Mouse (Mus musculus): ENCODE measurements around the gene Ropn1.
"Not testable (repeated sequence)": the region's sequence is repeated elsewhere in the genome, so short reads cannot be mapped to it uniquely, and the experiment has no call there.

The Ropn1 gene

DNA sequence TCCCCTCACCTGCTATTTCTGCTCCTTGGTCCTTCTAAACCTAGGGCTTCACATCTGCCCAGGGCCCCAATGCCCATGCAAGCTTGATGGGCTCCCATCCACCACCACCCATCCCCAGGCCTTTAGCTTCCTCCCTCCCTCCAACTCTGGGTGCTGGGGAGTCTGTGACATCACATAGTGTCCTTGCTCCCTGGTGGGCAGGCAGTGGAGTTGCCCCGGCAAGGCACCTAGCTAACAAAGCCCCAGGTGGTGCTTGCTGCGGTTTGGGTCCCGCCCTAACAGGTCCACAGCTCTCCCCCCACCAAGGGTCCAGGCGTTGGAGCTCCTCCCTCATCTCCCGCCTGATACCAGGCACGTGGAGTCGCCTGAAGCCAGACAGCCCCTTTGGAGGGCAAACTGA, at the start of gene Ropn1:
TSS of gene Ropn1 (plus strand) at position 301 of the 400 bp plus-strand sequence.
- no peak for DNase-seq

- no peak for DNase-seq
Observed at GRCm38 (mm10) chr16:34601954-34602353, 47.8 kb upstream of the Ropn1 start.

- DNase-seq: no peak
Observed at GRCm38 (mm10) chr16:34603076-34603475, 46.6 kb upstream of the Ropn1 start.

GRCm38 (mm10) chr16:34603854-34604253, 45.9 kb upstream of the Ropn1 start:
- no peak for DNase-seq

DNA sequence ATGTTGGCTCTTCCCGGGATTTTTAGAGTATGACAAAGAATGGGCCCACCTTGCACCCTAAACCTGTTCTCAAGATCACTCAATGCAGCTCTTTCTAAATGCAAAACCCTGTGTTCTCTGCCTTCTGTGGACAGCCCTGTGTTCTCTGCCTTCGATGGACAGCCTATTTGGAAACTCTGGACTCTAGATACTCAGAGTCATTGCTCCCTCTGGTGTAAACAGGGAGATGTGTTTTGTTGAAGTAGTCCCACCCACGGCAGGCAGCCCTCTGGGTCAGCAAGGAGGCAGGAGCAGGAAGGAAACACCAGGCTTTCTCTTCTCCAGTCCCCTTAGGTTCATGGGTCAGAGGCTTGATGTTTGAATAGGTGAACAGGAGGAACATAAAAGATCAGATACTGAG, 44.0 kb upstream of the Ropn1 start:
- DNase-seq: no peak

- no peak for DNase-seq
Observed at GRCm38 (mm10) chr16:34610137-34610536, 39.6 kb upstream of the Ropn1 start.

GRCm38 (mm10) chr16:34614021-34614420, 35.7 kb upstream of the Ropn1 start:
- no peak for DNase-seq

DNA sequence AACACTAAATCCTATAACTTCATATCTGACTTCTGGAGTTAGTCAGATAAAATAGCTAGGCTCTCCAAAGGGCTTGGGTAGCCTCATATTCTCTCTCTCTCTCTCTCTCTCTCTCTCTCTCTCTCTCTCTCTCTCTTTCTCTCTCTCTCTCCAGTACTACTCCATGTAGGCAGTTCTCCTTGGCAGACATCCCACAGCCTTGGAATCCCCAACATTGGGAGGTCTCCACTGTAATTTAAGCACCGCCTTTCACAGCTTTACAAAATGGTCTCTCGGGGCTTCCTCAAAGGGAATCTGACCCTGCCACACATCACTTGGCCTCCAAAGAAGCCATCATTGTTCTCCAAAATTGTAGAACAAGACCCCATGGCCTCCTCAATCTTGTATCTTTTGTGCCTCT, 22.1 kb upstream of the Ropn1 start:
- DNase-seq: no peak

GRCm38 (mm10) chr16:34628397-34628796, 21.3 kb upstream of the Ropn1 start:
- no peak for DNase-seq

DNA sequence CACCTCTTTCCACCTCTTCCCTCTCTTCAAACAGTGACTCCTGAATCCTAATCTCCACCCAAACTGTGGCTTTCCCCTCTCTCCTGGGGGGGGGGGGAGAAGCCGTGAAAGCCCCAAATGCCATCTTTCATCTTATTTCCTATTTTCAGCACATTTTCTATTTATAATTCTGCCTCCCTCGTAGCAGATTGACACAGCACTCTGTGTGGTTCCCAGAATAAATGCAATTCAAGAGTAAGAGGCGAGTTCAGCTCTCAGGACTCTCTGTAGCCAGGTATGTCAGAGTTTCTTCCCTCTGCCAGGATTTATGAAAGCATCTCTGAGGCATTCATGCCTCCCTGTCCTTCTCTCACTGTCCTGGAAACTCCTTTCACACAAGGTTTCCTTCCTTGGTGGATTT, 14.2 kb upstream of the Ropn1 start:
- DNase-seq: no peak

- DNase-seq: no peak
Observed at GRCm38 (mm10) chr16:34643511-34644259, 6.0 kb upstream of the Ropn1 start.

GRCm38 (mm10) chr16:34653023-34653422, 3.3 kb downstream of the Ropn1 start:
- no peak for DNase-seq

DNA sequence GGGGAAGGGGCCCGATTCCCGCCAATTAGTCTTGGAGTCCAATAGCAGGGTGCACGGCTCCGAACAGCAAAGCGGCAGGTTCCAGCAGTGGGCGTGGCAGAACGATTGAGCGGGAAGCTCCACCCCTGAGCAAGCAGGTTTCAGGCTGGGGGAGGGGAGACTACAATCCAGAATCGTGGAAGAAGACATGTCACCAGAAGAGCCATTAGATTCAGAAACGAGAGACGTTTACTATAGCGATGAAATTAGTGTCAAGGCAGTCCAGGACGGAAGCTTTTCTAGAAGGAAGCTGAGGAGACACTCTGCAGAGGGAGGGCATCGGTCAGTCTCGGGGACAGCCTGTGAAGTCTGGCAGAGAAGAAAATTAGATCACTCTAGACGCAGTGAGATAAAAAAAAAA, 7.8 kb downstream of the Ropn1 start:
- DNase-seq: not testable (repeated sequence)

GRCm38 (mm10) chr16:34657983-34658382, 8.3 kb downstream of the Ropn1 start:
- no peak for DNase-seq

DNA sequence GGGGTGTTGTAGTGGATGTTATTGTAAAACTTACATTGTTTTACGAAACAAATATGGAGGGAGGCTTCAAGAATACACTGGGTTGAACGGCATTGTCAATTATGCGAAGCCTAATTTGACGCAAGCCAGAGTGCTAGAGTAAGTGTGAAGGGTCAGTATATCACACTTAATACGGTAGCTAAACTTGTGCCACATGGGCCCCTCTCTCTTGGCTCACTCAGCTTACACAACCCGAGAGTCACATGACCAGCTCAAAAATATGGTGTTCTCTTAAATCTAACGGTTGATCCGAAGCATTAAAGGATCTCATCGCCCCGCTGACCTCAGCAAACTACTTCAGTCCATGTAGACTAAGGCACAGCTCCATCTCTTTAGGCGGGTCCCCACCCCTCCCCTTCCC, 8.7 kb downstream of the Ropn1 start:
- DNase-seq: no peak

GRCm38 (mm10) chr16:34664553-34664952, 14.8 kb downstream of the Ropn1 start:
- no peak for DNase-seq

- DNase-seq: peak; percentile 68
Observed at GRCm38 (mm10) chr16:34667031-34667726, 17.5 kb downstream of the Ropn1 start.

DNA sequence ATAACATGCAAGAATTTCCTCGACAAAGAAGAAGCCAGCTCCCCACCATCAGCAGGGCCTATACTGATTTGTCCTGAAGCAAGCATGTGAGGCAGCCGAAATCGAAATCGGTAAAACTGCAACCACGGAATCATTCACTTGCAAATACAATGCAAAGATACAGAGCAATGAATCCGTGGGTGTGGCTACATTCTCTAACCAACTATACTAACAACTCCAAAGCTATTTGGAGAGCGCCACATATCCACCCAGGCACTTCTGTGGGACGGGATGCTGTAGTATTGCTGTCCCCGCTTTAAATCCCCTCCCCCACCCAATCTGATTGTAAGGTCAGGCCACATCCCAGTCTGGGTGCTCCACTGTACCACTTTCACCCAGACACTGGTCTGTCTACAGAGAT, 18.6 kb downstream of the Ropn1 start:
- no peak for DNase-seq

- no peak for DNase-seq
Observed at GRCm38 (mm10) chr16:34671966-34672365, 22.2 kb downstream of the Ropn1 start.

GRCm38 (mm10) chr16:34672822-34673221, 23.1 kb downstream of the Ropn1 start:
- DNase-seq: no peak

- DNase-seq: no peak
Observed at GRCm38 (mm10) chr16:34674365-34674764, 24.6 kb downstream of the Ropn1 start.

- DNase-seq: no peak
Observed at GRCm38 (mm10) chr16:34681823-34682222, 32.1 kb downstream of the Ropn1 start.

- DNase-seq: no peak
Observed at GRCm38 (mm10) chr16:34689879-34690278, 40.2 kb downstream of the Ropn1 start.

- DNase-seq: peak; percentile 81
Observed at GRCm38 (mm10) chr16:34690334-34691144, 40.8 kb downstream of the Ropn1 start, which contains the start of gene Ccdc14. Ccdc14 (plus strand) TSS chr16:34690616.
